Mouse (Mus musculus) heart, embryonic 14.5 days (tissue): ENCODE measurements around the gene Gm20489. TPM values are rescaled to one million over a fixed set of nuclear protein-coding genes. Genes with fewer than 3 reads are reported as not detected.

Experiments
- ATAC-seq: fragments of 200-750 bp; cut with Nextera tagmentation; 2 replicates; pipeline ENCODE4 v1.8.0; 2017; ENCODE audit warnings: low read depth, moderate TSS enrichment; ENCODE audit not compliant: insufficient number of reproducible peaks, insufficient read depth, low FRiP score
- H3K27ac ChIP-seq, 2 experiments: fragments of 200-500 bp in 1 of 2; fragments of 300-500 bp in 1 of 2; sonication (generic) in 1 of 2; replicated peaks in 1 of 2; 2 replicates each; pipeline ENCODE4 v1.5.1; 2012 to 2014; ENCODE audit warnings: low read depth in 2 of 2, low read length in 2 of 2, control low read depth in 1 of 2, mild to moderate bottlenecking in 1 of 2, mixed read lengths in 1 of 2; ENCODE audit not compliant: control insufficient read depth in 1 of 2, insufficient read depth in 1 of 2
- H3K27me3 ChIP-seq: fragments of 300-500 bp; sonication (generic); 2 replicates; pipeline ENCODE4 v1.6.1; 2014; ENCODE audit warnings: mild to moderate bottlenecking, low read length, control low read depth; ENCODE audit not compliant: control insufficient read depth, insufficient read depth
- H3K36me3 ChIP-seq: fragments of 300-500 bp; sonication (generic); 2 replicates; pipeline ENCODE4 v1.6.1; 2014; ENCODE audit warnings: mild to moderate bottlenecking, control low read depth, low read length, mixed read lengths; ENCODE audit not compliant: control insufficient read depth, insufficient read depth
- H3K4me1 ChIP-seq, 2 experiments: fragments of 200-500 bp in 1 of 2; fragments of 300-500 bp in 1 of 2; sonication (generic) in 1 of 2; 2 replicates each; pipeline ENCODE4 v1.6.1; 2012 to 2014; ENCODE audit warnings: low read length in 2 of 2, control low read depth in 1 of 2, mixed read lengths in 1 of 2; ENCODE audit not compliant: control insufficient read depth in 2 of 2, insufficient read depth in 2 of 2
- H3K4me2 ChIP-seq: fragments of 300-500 bp; sonication (generic); 2 replicates; pipeline ENCODE4 v1.6.1; 2014; ENCODE audit warnings: mild to moderate bottlenecking, low read length
- H3K4me3 ChIP-seq, 2 experiments: fragments of 200-500 bp in 1 of 2; fragments of 300-500 bp in 1 of 2; sonication (generic) in 1 of 2; 2 replicates each; pipeline ENCODE4 v1.5.1; 2012 to 2014; ENCODE audit warnings: low read length in 2 of 2, mild to moderate bottlenecking in 2 of 2, control low read depth in 1 of 2, low read depth in 1 of 2, moderate library complexity in 1 of 2; ENCODE audit not compliant: control insufficient read depth in 1 of 2, insufficient read depth in 1 of 2
- H3K9ac ChIP-seq: fragments of 300-500 bp; sonication (generic); 2 replicates; pipeline ENCODE4 v1.6.1; 2014; ENCODE audit warnings: mild to moderate bottlenecking, low read length
- H3K9me3 ChIP-seq: fragments of 300-500 bp; sonication (generic); 2 replicates; pipeline ENCODE4 v1.6.1; 2016; ENCODE audit warnings: low read length, control low read depth; ENCODE audit not compliant: control insufficient read depth
- WGBS: fragments of 180-500 bp; shearing (Covaris S2); extraction: QIAGEN DNeasy Blood & Tissue Kit; methylation state at CpG from one replicate; pipeline ENCODE4 v1.1.7; 2014; 5-methylcytosine and 5-hydroxymethylcytosine counted together
- polyA plus RNA-seq: library from polyadenylated mRNA; unstranded; fragments of >200 nt; fragmentation: Nextera tagmentation; extraction: Ambion mirVana; gene quantifications from 2 replicates; pipeline ENCODE4 v1.2.1, GENCODE M21; 2014

Gene Gm20489
- polyA plus RNA-seq, 1 experiment from 2014 or later, result not detected

GRCm38 (mm10) chrX:101256603-101257002 lies 12.2 kb downstream of the Gm20489 start:
- H3K27ac ChIP-seq, result no peak overlapping the region
- no peaks in the 10 kb centered on the region for H3K27me3 ChIP-seq
- ATAC-seq, result no peak
- no peaks in the 10 kb centered on the region for H3K9me3 ChIP-seq
- H3K36me3 ChIP-seq, result peaks cover 13% of the 10 kb centered on the region; the same call in 1 of the 2 replicates
- H3K4me3 ChIP-seq, result no peak overlapping the region
- 78% methylated on average over 13 of the region's 13 CpGs for WGBS
- peak overlapping the region; percentile 76; the same call in 1 of the 2 replicates for H3K4me2 ChIP-seq
- no peak overlapping the region for H3K9ac ChIP-seq
- peaks cover 9 to 12% of the 10 kb centered on the region in 2 experiments; a peak in 2 of 4 replicates for H3K4me1 ChIP-seq

- 16% methylated on average over 26 of the region's 26 CpGs for WGBS
- ATAC-seq, result no peak; the same call in 1 of the 2 replicates
- H3K4me1 ChIP-seq, result peaks cover 0 to 4% of the 10 kb centered on the region in 2 experiments; a peak in 1 of 4 replicates
- H3K4me2 ChIP-seq, result peak overlapping the region; percentile 76
- peak overlapping the region; percentile 56 to 63 for H3K4me3 ChIP-seq
- H3K27me3 ChIP-seq, result no peaks in the 10 kb centered on the region
- H3K9me3 ChIP-seq, result no peaks in the 10 kb centered on the region
- peaks cover 13% of the 10 kb centered on the region; the same call in 1 of the 2 replicates for H3K36me3 ChIP-seq
- H3K9ac ChIP-seq, result peak overlapping the region; percentile 75
- peak overlapping the region; percentile 48 to 68 for H3K27ac ChIP-seq
These were observed 14.1 kb downstream of the Gm20489 start for GRCm38 (mm10) chrX:101254740-101255139.

- ATAC-seq, result peak; percentile 89
- H3K36me3 ChIP-seq, result peaks cover 13% of the 10 kb centered on the region; the same call in 1 of the 2 replicates
- H3K4me2 ChIP-seq, result peak within 1 kb of the TSS; percentile 76
- 13% methylated on average over 47 of the region's 47 CpGs for WGBS
- H3K9ac ChIP-seq, result peak within 1 kb of the TSS; percentile 75
- H3K4me3 ChIP-seq, result peak within 1 kb of the TSS; percentile 56 to 63
- H3K27me3 ChIP-seq, result no peaks in the 10 kb centered on the region
- H3K27ac ChIP-seq, result peak within 1 kb of the TSS; percentile 48 to 68
- H3K4me1 ChIP-seq, result peaks cover 0 to 4% of the 10 kb centered on the region in 2 experiments; a peak in 1 of 4 replicates
- no peaks in the 10 kb centered on the region for H3K9me3 ChIP-seq
These were observed 14.7 kb downstream of the Gm20489 start, which contains the start of gene Foxo4 for GRCm38 (mm10) chrX:101253952-101254729. Gene Foxo4, plus strand, starts transcription at chrX:101254528.

- no peak for ATAC-seq
- no peaks in the 10 kb centered on the region for H3K4me1 ChIP-seq
- no peak overlapping the region for H3K4me3 ChIP-seq
- no peak overlapping the region for H3K9ac ChIP-seq
- H3K9me3 ChIP-seq, result no peaks in the 10 kb centered on the region
- H3K27ac ChIP-seq, result no peak overlapping the region
- no peaks in the 10 kb centered on the region for H3K36me3 ChIP-seq
- no peaks in the 10 kb centered on the region for H3K27me3 ChIP-seq
- H3K4me2 ChIP-seq, result no peak overlapping the region
- WGBS, result 10% methylated on average over 1 of the region's 1 CpGs
These were observed 23.8 kb downstream of the Gm20489 start for GRCm38 (mm10) chrX:101245011-101245410.

- Histone ChIP-seq H3K27ac (peak overlapping the region in 1 of 2 experiments; percentile 25; a peak in 2 of 4 replicates), H3K9ac (peak overlapping the region; percentile 54), H3K27me3 (no peaks in the 10 kb centered on the region), H3K9me3 (no peaks in the 10 kb centered on the region), H3K4me1 (no peaks in the 10 kb centered on the region), H3K36me3 (peaks cover 3% of the 10 kb centered on the region; the same call in 1 of the 2 replicates), H3K4me3 (peak overlapping the region; percentile 55 to 83), H3K4me2 (peak overlapping the region; percentile 60)
- WGBS, result 42% methylated on average over 7 of the region's 7 CpGs
- ATAC-seq, result no peak
These were observed 46.0 kb downstream of the Gm20489 start for GRCm38 (mm10) chrX:101222796-101223162.

- H3K4me2 ChIP-seq, result peak within 1 kb of the TSS; percentile 67
- H3K36me3 ChIP-seq, result peaks cover 3% of the 10 kb centered on the region; the same call in 1 of the 2 replicates
- peak within 1 kb of the TSS; percentile 55 to 83 for H3K4me3 ChIP-seq
- peak within 1 kb of the TSS; percentile 62 to 79 for H3K27ac ChIP-seq
- no peaks in the 10 kb centered on the region for H3K4me1 ChIP-seq
- H3K9me3 ChIP-seq, result no peaks in the 10 kb centered on the region
- WGBS, result 15% methylated on average over 49 of the region's 55 CpGs
- H3K9ac ChIP-seq, result peak within 1 kb of the TSS; percentile 74
- peak; percentile 94 for ATAC-seq
- H3K27me3 ChIP-seq, result no peaks in the 10 kb centered on the region
These were observed 46.7 kb downstream of the Gm20489 start, which contains the start of gene Snx12 for GRCm38 (mm10) chrX:101221834-101222795. Gene Snx12, minus strand, starts transcription at chrX:101222563.
